Mouse (Mus musculus): ENCODE results near the gene Rpl3l. TPM values are rescaled to one million over a fixed set of nuclear protein-coding genes. Genes with fewer than 3 reads are reported as not detected.
"Not testable (repeated sequence)": the region's sequence is repeated elsewhere in the genome, so short reads cannot be mapped to it uniquely, and the experiment has no call there.

Gene Rpl3l
- total RNA-seq, 2 experiments from 2014 or later: 186 to 197 TPM

- intact Hi-C loops (cut with DNase I); DNase-seq: not testable (repeated sequence)
Measured at GRCm38 (mm10) chr17:24718938-24719337, 8.7 kb upstream of the Rpl3l start.

GRCm38 (mm10) chr17:24719494-24720222 lies 8.0 kb upstream of the Rpl3l start:
- intact Hi-C loops (cut with DNase I): no loop called here
- DNase-seq: peak; percentile 97

GRCm38 (mm10) chr17:24720616-24721015 lies 7.0 kb upstream of the Rpl3l start:
- intact Hi-C loops (cut with DNase I); DNase-seq: not testable (repeated sequence)

GRCm38 (mm10) chr17:24721383-24721955 lies 6.2 kb upstream of the Rpl3l start:
- DNase-seq; intact Hi-C loops (cut with DNase I): not testable (repeated sequence)

- no peak for DNase-seq
- intact Hi-C loops (cut with DNase I): no loop called here
Measured at GRCm38 (mm10) chr17:24722220-24722924, 5.2 kb upstream of the Rpl3l start.

GRCm38 (mm10) chr17:24723122-24723880 lies 4.3 kb upstream of the Rpl3l start:
- intact Hi-C loops (cut with DNase I): no loop called here
- DNase-seq: no peak

GRCm38 (mm10) chr17:24723881-24724180 lies 3.8 kb upstream of the Rpl3l start:
- DNase-seq: peak in 1 of 2 experiments; percentile 42
- intact Hi-C loops (cut with DNase I): no loop called here

GRCm38 (mm10) chr17:24724184-24724583 lies 3.4 kb upstream of the Rpl3l start, which contains the start of gene Ndufb10:
Gene Ndufb10 (minus strand): TSS chr17:24724478.
- intact Hi-C loops (cut with DNase I): no loop called here
- DNase-seq: peak; percentile 98 to 99

- intact Hi-C loops (cut with DNase I): no loop called here
- DNase-seq: no peak
Measured at GRCm38 (mm10) chr17:24725637-24726390, 1.8 kb upstream of the Rpl3l start.

- intact Hi-C loops (cut with DNase I): no loop called here
Measured at GRCm38 (mm10) chr17:24728184-24728583, 564 bp downstream of the Rpl3l start.

GRCm38 (mm10) chr17:24729067-24729466 lies 1.4 kb downstream of the Rpl3l start:
- intact Hi-C loops (cut with DNase I): no loop called here
- DNase-seq: peak in 1 of 2 experiments; percentile 47

More at GRCm38 (mm10) chr17:24728184-24728583, 564 bp downstream of the Rpl3l start:
- DNase-seq: no peak

GRCm38 (mm10) chr17:24730787-24731186 lies 3.2 kb downstream of the Rpl3l start:
- intact Hi-C loops (cut with DNase I): no loop called here

GRCm38 (mm10) chr17:24732233-24732935 lies 4.8 kb downstream of the Rpl3l start:
- DNase-seq: peak; percentile 59 to 66
- intact Hi-C loops (cut with DNase I): no loop called here

More at GRCm38 (mm10) chr17:24730787-24731186, 3.2 kb downstream of the Rpl3l start:
- no peak for DNase-seq

GRCm38 (mm10) chr17:24733434-24734050 lies 5.9 kb downstream of the Rpl3l start:
- no peak for DNase-seq
- intact Hi-C loops (cut with DNase I): no loop called here

- intact Hi-C loops (cut with DNase I): no loop called here
- DNase-seq: no peak
Measured at GRCm38 (mm10) chr17:24734513-24734912, 6.9 kb downstream of the Rpl3l start.

GRCm38 (mm10) chr17:24735446-24735845 lies 7.8 kb downstream of the Rpl3l start:
- DNase-seq: no peak
- intact Hi-C loops (cut with DNase I): no loop called here

GRCm38 (mm10) chr17:24736330-24737051 lies 8.9 kb downstream of the Rpl3l start, which contains the start of gene Msrb1:
Gene Msrb1 (plus strand): TSS chr17:24736642.
- intact Hi-C loops (cut with DNase I): no loop called here
- peak; percentile 93 to 95 for DNase-seq

- DNase-seq: no peak
- intact Hi-C loops (cut with DNase I): no loop called here
Measured at GRCm38 (mm10) chr17:24737135-24737810, 9.7 kb downstream of the Rpl3l start.
